Mouse (Mus musculus) forebrain, embryonic 15.5 days (tissue): ENCODE results near the gene Tvp23a. TPM values are rescaled to one million over a fixed set of nuclear protein-coding genes. Genes with fewer than 3 reads are reported as not detected.

Source experiments
- ATAC-seq: fragments of 200-750 bp; cut with Nextera tagmentation; replicated peaks from 2 replicates; pipeline ENCODE4 v1.8.0; 2017; ENCODE audit warnings: mild to moderate bottlenecking, moderate TSS enrichment, moderate library complexity
- H3K27ac ChIP-seq: fragments of 300-500 bp; sonication (generic); replicated peaks from 2 replicates; pipeline ENCODE4 v1.5.1; 2015; ENCODE audit warnings: mild to moderate bottlenecking, inconsistent platforms
- H3K27me3 ChIP-seq: fragments of 300-500 bp; sonication (generic); 2 replicates; pipeline ENCODE4 v1.6.1; 2015; ENCODE audit warnings: inconsistent platforms
- H3K36me3 ChIP-seq: fragments of 300-500 bp; sonication (generic); 2 replicates; pipeline ENCODE4 v1.6.1; 2015; ENCODE audit warnings: mild to moderate bottlenecking, inconsistent platforms
- H3K4me1 ChIP-seq: fragments of 300-500 bp; sonication (generic); 2 replicates; pipeline ENCODE4 v1.6.1; 2015; ENCODE audit warnings: inconsistent platforms
- H3K4me2 ChIP-seq: fragments of 300-500 bp; sonication (generic); replicated peaks from 2 replicates; pipeline ENCODE4 v1.6.1; 2015; ENCODE audit warnings: mild to moderate bottlenecking, inconsistent platforms
- H3K4me3 ChIP-seq: fragments of 300-500 bp; sonication (generic); 2 replicates; pipeline ENCODE4 v1.5.1; 2015; ENCODE audit warnings: mild to moderate bottlenecking, inconsistent platforms
- H3K9ac ChIP-seq: fragments of 300-500 bp; sonication (generic); replicated peaks from 2 replicates; pipeline ENCODE4 v1.6.1; 2015; ENCODE audit warnings: mild to moderate bottlenecking, inconsistent platforms
- H3K9me3 ChIP-seq: fragments of 300-500 bp; sonication (generic); 2 replicates; pipeline ENCODE4 v1.6.1; 2016; ENCODE audit warnings: inconsistent platforms
- WGBS: fragments of 180-500 bp; shearing (Covaris S2); methylation state at CpG from one replicate; pipeline ENCODE4 v1.1.7; 2015; ENCODE audit warnings: mixed read lengths; 5-methylcytosine and 5-hydroxymethylcytosine counted together
- polyA plus RNA-seq: library from polyadenylated mRNA; unstranded; fragments of >200 nt; fragmentation: Nextera tagmentation; extraction: Ambion mirVana; gene quantifications from 2 replicates; pipeline ENCODE4 v1.2.1, GENCODE M21; 2015

Gene Tvp23a
- polyA plus RNA-seq, 1 experiment from 2014 or later = 52.1 TPM

DNA sequence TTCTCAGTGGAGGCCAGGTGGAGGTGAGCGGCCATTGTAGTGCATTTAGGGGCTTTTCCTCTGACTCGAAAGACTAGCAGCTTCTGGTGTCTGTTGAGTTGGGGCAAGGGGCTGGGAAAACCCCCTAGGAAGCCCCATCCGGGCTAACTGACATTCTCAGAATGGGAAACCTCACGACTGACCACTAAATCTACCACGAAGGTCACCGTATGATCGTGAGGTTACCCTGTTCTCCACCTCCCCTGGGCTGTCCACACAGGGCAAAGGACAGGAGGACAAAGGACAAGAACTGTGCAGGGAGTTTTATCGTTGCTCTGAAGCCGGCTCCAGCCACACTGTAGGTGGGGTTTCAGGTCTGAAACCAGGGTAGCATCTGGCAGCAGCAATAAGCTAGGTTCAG lies 1.8 kb upstream of the Tvp23a start:
- no peak for ATAC-seq
- Histone ChIP-seq H3K4me2 (no peak overlapping the region), H3K4me3 (no peak overlapping the region), H3K36me3 (no peaks in the 10 kb centered on the region), H3K9ac (no peak overlapping the region), H3K4me1 (peaks cover 29% of the 10 kb centered on the region), H3K27ac (no peak overlapping the region), H3K27me3 (no peaks in the 10 kb centered on the region), H3K9me3 (no peaks in the 10 kb centered on the region)
- 91% methylated on average over 9 of the region's 9 CpGs for WGBS

DNA sequence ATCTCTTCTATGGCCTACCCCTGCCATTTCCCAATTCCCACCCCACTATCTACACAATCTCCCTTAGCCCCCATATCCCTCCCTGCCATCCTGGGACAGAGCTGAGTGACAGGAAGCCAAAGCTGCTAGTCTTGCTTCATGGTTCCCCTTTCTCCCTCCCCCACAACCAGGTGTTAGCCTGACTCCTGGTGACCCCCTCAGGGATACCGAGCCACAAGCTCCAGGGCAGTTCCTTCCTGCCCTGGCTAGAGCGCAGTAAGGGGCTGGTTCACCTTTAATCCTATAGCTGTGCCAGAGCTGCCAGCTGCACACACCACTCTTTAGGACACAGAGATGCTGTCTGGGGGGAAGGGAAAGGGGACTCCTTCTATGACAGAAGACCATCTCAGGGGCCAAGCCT lies 619 bp upstream of the Tvp23a start:
- H3K27ac ChIP-seq = peak overlapping the region; percentile 89
- H3K4me3 ChIP-seq = peak overlapping the region; percentile 65
- peaks cover 29% of the 10 kb centered on the region for H3K4me1 ChIP-seq
- peak overlapping the region; percentile 88 for H3K9ac ChIP-seq
- H3K27me3 ChIP-seq = no peaks in the 10 kb centered on the region
- H3K4me2 ChIP-seq = peak overlapping the region; percentile 86
- ATAC-seq = no peak
- 82% methylated on average over 2 of the region's 2 CpGs for WGBS
- no peaks in the 10 kb centered on the region for H3K36me3 ChIP-seq
- no peaks in the 10 kb centered on the region for H3K9me3 ChIP-seq

DNA sequence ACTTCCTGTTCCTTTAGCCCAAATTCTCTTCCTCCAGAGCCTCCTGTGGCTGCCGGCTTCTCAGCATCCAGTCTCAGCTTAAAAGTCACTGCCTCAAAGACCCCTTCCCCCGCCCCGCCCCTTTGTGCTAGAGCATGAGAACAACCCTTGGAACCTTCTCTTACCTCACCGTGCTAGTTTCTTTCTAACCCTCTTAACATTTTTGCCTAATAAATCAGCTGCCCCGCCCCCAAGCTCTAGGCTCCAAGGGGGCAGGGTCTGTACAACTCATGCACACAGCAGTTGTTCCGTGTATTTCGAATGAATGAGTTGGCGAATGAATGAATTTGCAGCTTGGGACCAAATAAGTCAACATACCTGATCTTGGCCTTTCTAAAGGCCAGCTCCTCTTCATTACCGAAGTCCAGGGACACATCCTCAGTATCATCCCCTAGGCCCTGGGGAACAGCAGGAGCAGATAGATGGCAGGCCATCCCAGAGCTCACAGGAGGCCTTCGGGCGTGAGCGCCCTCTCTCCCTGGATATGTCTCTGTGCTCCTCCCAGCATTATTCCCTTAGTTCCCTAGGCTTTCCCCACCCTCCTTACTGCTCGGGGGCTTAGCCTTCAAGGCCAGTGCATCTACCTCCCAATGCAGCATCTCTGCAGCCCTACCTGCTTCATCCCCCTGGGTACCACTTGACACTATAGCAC lies 444 bp downstream of the Tvp23a start:
- WGBS = 6% methylated on average over 13 of the region's 13 CpGs
- Histone ChIP-seq H3K9ac (peak overlapping the region; percentile 88), H3K4me1 (peaks cover 25% of the 10 kb centered on the region)

DNA sequence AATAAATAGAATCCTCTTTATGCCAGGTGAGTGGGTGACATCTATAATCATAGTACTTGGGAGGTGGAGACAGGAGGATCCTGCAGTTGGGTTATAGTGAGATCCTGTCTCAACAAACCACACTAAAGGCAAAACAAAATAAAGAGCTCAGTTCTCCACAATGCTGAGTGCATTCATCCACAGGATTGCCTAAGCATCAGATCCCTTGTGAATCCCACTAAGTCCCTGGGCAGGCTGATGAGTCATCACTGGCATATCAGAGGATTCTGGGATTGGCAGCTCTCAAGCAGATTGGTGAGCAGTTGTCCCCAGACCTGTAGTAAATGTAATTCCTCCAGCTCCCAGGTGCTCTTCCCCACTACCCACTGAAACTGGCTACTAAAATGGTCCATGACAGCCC lies 3.4 kb downstream of the Tvp23a start:
- Histone ChIP-seq H3K4me1 (peaks cover 25% of the 10 kb centered on the region), H3K9me3 (no peaks in the 10 kb centered on the region), H3K36me3 (no peaks in the 10 kb centered on the region), H3K27ac (no peak overlapping the region), H3K4me2 (no peak overlapping the region), H3K9ac (no peak overlapping the region), H3K27me3 (no peaks in the 10 kb centered on the region), H3K4me3 (no peak overlapping the region)
- ATAC-seq = no peak

More for the DNA sequence above, 444 bp downstream of the Tvp23a start:
- H3K27me3 ChIP-seq = no peaks in the 10 kb centered on the region
- ATAC-seq = peak; percentile 83
- no peaks in the 10 kb centered on the region for H3K36me3 ChIP-seq
- peak overlapping the region; percentile 89 for H3K27ac ChIP-seq
- peak overlapping the region; percentile 86 for H3K4me2 ChIP-seq
- no peaks in the 10 kb centered on the region for H3K9me3 ChIP-seq
- H3K4me3 ChIP-seq = peak overlapping the region; percentile 65

DNA sequence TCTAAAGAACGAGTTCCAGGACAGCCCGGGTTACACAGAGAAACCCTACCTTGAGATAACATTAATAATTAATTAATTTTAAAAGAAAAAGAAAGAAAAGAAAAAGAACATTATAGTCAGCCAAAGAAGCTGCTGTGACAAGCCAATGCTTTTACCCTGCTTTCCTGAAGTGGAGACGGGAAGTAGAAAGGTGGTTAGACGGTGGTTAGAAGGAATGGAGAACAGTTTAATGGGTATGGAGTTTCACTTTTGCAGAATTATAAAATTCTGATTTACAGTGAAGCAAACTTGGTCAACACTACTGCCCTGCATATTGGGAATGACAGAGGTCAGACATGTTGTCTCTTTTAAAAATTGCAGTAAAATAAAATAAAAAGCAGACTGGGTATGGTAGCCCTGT lies 5.4 kb downstream of the Tvp23a start:
- Histone ChIP-seq H3K36me3 (no peaks in the 10 kb centered on the region), H3K9me3 (no peaks in the 10 kb centered on the region), H3K27me3 (no peaks in the 10 kb centered on the region), H3K9ac (no peak overlapping the region), H3K4me2 (no peak overlapping the region), H3K27ac (no peak overlapping the region), H3K4me3 (no peak overlapping the region), H3K4me1 (peaks cover 18% of the 10 kb centered on the region)
- 94% methylated on average over 4 of the region's 4 CpGs for WGBS
- no peak for ATAC-seq

DNA sequence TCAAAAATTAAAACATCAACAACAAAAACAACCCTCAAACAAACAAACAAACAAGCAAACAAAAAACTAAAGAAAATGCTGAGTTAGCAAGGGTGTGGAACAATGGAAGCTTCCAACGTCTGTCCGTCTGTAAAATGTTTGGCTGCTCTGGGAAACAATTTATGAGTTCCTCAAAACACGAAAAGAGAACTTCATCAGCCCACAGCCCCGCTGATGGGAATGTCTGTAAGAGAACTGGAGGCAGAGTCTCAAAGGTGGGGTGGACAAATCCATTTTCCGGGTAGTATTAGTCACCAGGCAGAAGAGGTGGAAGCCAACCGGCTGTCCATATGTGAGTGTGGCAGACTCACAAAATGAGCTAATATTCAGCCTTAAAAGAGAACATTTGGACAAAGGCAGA lies 5.8 kb downstream of the Tvp23a start:
- H3K4me2 ChIP-seq = no peak overlapping the region
- no peak for ATAC-seq
- H3K9ac ChIP-seq = no peak overlapping the region
- H3K4me1 ChIP-seq = peaks cover 13% of the 10 kb centered on the region
- no peaks in the 10 kb centered on the region for H3K27me3 ChIP-seq
- H3K9me3 ChIP-seq = no peaks in the 10 kb centered on the region
- H3K36me3 ChIP-seq = no peaks in the 10 kb centered on the region
- no peak overlapping the region for H3K27ac ChIP-seq
- no peak overlapping the region for H3K4me3 ChIP-seq
- WGBS = 92% methylated on average over 6 of the region's 6 CpGs

DNA sequence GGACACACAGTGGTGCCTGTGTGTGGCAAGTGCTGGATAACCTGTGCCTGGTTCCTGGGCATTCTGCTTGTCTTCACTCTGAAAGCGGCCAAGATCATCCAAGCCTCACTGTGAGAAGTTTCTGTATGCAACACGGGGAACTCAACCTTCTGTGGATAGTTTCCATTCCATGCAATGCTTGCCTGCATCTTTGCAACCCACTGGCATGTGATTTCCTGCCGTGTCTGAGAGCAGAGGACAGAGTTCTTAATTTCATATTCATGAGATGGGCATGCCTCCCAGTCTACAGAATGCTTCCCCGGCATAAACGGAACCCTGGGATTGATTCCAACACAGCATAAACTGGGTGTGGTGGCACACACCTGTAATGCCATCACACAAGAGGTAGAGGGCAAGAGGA lies 9.1 kb downstream of the Tvp23a start:
- Histone ChIP-seq H3K4me1 (no peaks in the 10 kb centered on the region), H3K27ac (no peak overlapping the region), H3K9ac (no peak overlapping the region), H3K27me3 (no peaks in the 10 kb centered on the region), H3K4me2 (no peak overlapping the region), H3K4me3 (no peak overlapping the region), H3K36me3 (no peaks in the 10 kb centered on the region), H3K9me3 (no peaks in the 10 kb centered on the region)
- no peak for ATAC-seq
- 82% methylated on average over 5 of the region's 5 CpGs for WGBS

DNA sequence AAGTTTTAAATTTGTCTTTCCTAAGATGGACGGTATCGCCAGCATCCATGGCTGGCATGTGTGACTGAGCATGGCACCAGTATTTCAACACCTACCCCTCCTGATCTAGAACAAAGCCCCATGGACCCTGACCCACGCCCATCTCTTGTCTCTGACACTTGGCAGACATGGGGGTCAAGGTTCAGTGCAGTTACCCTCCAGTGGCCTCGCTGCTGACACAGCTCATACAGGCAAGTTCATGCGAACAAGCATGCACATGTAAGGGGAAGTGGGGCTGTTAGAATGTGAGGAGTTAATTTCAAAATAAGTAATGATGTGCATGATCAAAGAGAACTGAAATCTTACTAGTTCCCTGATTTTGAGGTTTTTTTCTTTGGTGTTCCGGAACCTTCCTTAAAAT lies 11.0 kb downstream of the Tvp23a start:
- Histone ChIP-seq H3K27me3 (no peaks in the 10 kb centered on the region), H3K9ac (no peak overlapping the region), H3K9me3 (no peaks in the 10 kb centered on the region), H3K36me3 (no peaks in the 10 kb centered on the region), H3K27ac (no peak overlapping the region), H3K4me1 (no peaks in the 10 kb centered on the region), H3K4me3 (no peak overlapping the region), H3K4me2 (no peak overlapping the region)
- no peak for ATAC-seq
- 90% methylated on average over 6 of the region's 6 CpGs for WGBS

DNA sequence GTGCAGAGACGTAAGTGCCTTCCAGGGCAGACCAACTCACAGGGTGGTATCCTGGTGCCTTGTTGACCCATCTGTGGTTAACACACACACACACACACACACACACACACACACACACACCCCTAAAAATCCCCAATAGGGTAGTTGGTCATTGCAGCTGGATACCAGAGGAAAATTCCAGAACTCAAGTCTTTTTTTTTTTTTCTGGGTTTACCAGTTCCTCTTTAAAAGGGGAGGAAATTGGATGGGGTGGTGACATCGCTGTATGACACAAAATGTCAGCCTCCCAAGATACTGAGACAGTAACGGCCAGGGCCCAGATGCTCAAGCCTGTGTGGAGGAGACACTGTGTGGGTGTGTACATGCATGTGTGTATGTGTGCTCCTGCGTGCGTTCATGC lies 13.8 kb downstream of the Tvp23a start:
- Histone ChIP-seq H3K9ac (no peak overlapping the region), H3K4me3 (no peak overlapping the region), H3K4me2 (no peak overlapping the region), H3K27me3 (no peaks in the 10 kb centered on the region), H3K9me3 (no peaks in the 10 kb centered on the region), H3K4me1 (no peaks in the 10 kb centered on the region), H3K27ac (no peak overlapping the region), H3K36me3 (no peaks in the 10 kb centered on the region; the same call in 1 of the 2 replicates)
- ATAC-seq = no peak
- WGBS = 93% methylated on average over 5 of the region's 5 CpGs

DNA sequence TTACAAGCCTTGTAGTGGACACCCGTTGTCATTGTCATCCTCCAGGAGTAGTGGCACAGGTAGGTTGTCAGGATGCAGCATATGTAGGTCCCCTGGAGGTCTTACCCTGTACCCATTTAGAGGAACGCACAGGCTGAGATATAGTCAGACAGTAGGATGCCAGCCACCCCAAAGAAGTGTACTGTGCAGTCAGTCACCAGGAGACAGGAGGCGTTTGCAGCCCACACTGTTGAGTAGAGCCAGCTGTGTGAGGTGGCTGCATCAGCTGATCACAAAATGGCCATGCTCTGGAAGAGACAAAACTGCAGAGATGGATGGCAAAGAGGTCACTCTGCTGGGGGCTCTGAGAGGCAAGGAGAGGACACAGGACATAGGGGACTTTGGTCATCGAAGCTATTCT lies 14.8 kb downstream of the Tvp23a start:
- whole genome bisulfite sequencing = 92% methylated on average over 4 of the region's 4 CpGs
- Histone ChIP-seq H3K9ac (no peak overlapping the region), H3K4me1 (no peaks in the 10 kb centered on the region), H3K4me2 (no peak overlapping the region), H3K9me3 (no peaks in the 10 kb centered on the region), H3K36me3 (peaks cover 2% of the 10 kb centered on the region; the same call in 1 of the 2 replicates), H3K27me3 (no peaks in the 10 kb centered on the region), H3K27ac (no peak overlapping the region), H3K4me3 (no peak overlapping the region)
- ATAC-seq = no peak

DNA sequence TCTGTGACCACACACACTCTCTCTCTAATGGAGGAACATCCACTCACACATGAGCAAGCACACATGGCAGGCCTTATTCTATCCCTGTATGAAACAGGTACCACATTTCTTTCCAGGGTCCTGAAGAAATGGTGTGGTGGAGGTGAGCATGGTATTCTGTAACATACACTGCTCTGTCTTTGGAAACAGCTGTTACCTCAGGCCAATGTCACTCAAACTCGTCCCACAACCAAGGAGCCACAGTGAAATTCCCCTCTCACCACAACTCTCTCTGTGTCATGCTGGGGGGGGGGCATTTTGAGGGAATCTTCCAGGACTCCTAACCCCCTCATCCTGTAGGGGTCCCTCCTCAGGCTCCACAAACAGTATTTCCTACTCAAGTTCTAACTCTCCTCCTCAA lies 15.3 kb downstream of the Tvp23a start:
- ATAC-seq = no peak
- Histone ChIP-seq H3K9ac (no peak overlapping the region), H3K27ac (no peak overlapping the region), H3K9me3 (no peaks in the 10 kb centered on the region), H3K4me3 (no peak overlapping the region), H3K4me1 (no peaks in the 10 kb centered on the region), H3K27me3 (no peaks in the 10 kb centered on the region), H3K4me2 (no peak overlapping the region), H3K36me3 (peaks cover 7% of the 10 kb centered on the region)
- 65% methylated on average over 1 of the region's 1 CpGs for WGBS

DNA sequence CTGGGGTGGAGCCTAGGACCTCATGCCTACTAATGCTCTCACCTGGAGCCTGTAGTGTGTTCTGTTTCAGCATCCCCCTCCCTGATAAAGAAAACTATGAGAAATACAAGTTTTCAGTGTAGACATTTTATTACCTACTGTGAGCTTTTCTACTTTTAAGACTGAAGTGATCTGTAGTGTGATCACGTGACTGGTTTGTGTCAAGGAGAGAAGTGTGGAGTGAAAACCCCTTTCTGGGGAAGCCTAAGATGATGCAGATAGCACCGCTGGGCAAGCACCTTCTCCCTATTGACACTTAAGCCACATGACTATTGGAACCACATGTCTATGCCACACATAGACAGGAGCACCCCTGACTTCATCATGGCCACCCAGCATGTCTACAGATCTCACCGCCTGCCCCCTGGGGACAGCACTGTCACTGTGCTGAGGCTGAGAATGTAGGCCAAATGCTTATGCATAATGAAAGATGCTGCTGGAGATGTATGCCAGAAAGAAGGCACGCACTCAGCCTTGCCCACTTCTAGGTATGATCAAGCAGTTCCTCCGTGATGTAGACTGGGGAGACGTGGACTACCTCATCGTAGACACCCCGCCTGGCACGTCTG lies 26.6 kb downstream of the Tvp23a start:
- no peak overlapping the region for H3K27ac ChIP-seq
- H3K27me3 ChIP-seq = no peaks in the 10 kb centered on the region
- no peak overlapping the region for H3K9ac ChIP-seq
- peaks cover 73% of the 10 kb centered on the region for H3K36me3 ChIP-seq
- WGBS = 92% methylated on average over 9 of the region's 9 CpGs
- no peak overlapping the region for H3K4me2 ChIP-seq
- no peak overlapping the region for H3K4me3 ChIP-seq
- no peak for ATAC-seq
- no peaks in the 10 kb centered on the region for H3K4me1 ChIP-seq
- H3K9me3 ChIP-seq = no peaks in the 10 kb centered on the region

DNA sequence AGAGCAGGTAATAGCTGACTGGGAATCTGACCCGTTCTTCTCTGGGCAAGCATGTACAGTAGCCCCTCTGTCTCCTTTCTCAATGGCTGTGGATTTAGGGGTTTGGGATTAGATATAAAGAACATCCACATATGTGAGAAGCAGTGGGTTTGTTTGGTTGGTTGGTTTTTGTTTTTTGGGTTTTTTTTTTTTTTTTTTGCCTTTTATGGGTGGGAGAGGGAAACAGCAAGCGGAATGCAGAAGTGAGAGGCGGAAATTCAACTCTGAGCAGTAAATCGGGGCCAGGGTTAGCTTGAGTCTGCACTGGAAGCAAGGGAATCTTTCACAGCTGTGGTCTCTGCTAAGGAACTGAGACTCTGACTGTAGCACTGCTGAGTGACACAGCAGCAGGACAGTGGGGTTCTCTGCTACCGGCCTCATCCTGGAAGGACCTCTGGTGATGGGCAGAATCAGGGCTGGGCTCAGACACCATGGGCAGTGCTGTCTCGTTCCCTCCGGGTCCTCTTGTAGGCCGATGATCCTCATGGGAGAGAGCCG lies 29.4 kb downstream of the Tvp23a start:
- no peak overlapping the region for H3K4me3 ChIP-seq
- WGBS = 94% methylated on average over 9 of the region's 9 CpGs
- peaks cover 54% of the 10 kb centered on the region for H3K36me3 ChIP-seq
- H3K27ac ChIP-seq = no peak overlapping the region
- peaks cover 4% of the 10 kb centered on the region for H3K4me1 ChIP-seq
- no peak overlapping the region for H3K4me2 ChIP-seq
- no peak overlapping the region for H3K9ac ChIP-seq
- H3K9me3 ChIP-seq = no peaks in the 10 kb centered on the region
- ATAC-seq = no peak
- no peaks in the 10 kb centered on the region for H3K27me3 ChIP-seq
